Mouse (Mus musculus) hindbrain, embryonic 11.5 days (tissue): ENCODE measurements around the gene Il6ra. TPM values are rescaled to one million over a fixed set of nuclear protein-coding genes. Genes with fewer than 3 reads are reported as not detected.

ENCODE experiments used
- ATAC-seq: fragments of 200-750 bp; cut with Nextera tagmentation; 2 replicates; pipeline ENCODE4 v1.8.0; 2017; ENCODE audit warnings: mild to moderate bottlenecking, moderate TSS enrichment, moderate library complexity; ENCODE audit not compliant: low FRiP score
- DNase-seq: peaks from one replicate; pipeline ENCODE4 v3.0.0-alpha.2; 2015; ENCODE audit warnings: low spot score
- H3K27ac ChIP-seq: fragments of 300-500 bp; sonication (generic); 2 replicates; pipeline ENCODE4 v1.5.1; 2014; ENCODE audit warnings: mild to moderate bottlenecking, low read depth, low read length
- H3K27me3 ChIP-seq: fragments of 300-500 bp; sonication (generic); 2 replicates; pipeline ENCODE4 v1.6.1; 2014; ENCODE audit warnings: mild to moderate bottlenecking, low read length, moderate library complexity, mixed read lengths; ENCODE audit not compliant: control insufficient read depth, insufficient read depth
- H3K36me3 ChIP-seq: fragments of 300-500 bp; sonication (generic); 2 replicates; pipeline ENCODE4 v1.6.1; 2014; ENCODE audit warnings: mild to moderate bottlenecking, low read length, moderate library complexity, mixed read lengths; ENCODE audit not compliant: control insufficient read depth, insufficient read depth
- H3K4me1 ChIP-seq: fragments of 300-500 bp; sonication (generic); replicated peaks from 2 replicates; pipeline ENCODE4 v1.6.1; 2014; ENCODE audit warnings: low read length, mixed read lengths; ENCODE audit not compliant: control insufficient read depth, insufficient read depth
- H3K4me2 ChIP-seq: fragments of 300-500 bp; sonication (generic); replicated peaks from 2 replicates; pipeline ENCODE4 v1.6.1; 2014; ENCODE audit warnings: mild to moderate bottlenecking, low read depth, low read length
- H3K4me3 ChIP-seq: fragments of 300-500 bp; sonication (generic); 2 replicates; pipeline ENCODE4 v1.5.1; 2014; ENCODE audit warnings: low read depth, low read length
- H3K9ac ChIP-seq: fragments of 300-500 bp; sonication (generic); 2 replicates; pipeline ENCODE4 v1.6.1; 2014; ENCODE audit warnings: low read depth, low read length
- H3K9me3 ChIP-seq: fragments of 300-500 bp; sonication (generic); 2 replicates; pipeline ENCODE4 v1.6.1; 2016; ENCODE audit warnings: low read length; ENCODE audit not compliant: control insufficient read depth
- WGBS: fragments of 180-500 bp; shearing (Covaris S2); extraction: QIAGEN DNeasy Blood & Tissue Kit; methylation state at CpG from one replicate; pipeline ENCODE4 v1.1.7; 2014; 5-methylcytosine and 5-hydroxymethylcytosine counted together
- polyA plus RNA-seq: library from polyadenylated mRNA; unstranded; fragments of >200 nt; fragmentation: Nextera tagmentation; extraction: Ambion mirVana; gene quantifications from 2 replicates; pipeline ENCODE4 v1.2.1, GENCODE M21; 2014

The Il6ra gene
- polyA plus RNA-seq, 1 experiment from 2014 or later, result 0.22 TPM

- Histone ChIP-seq H3K27ac (no peak overlapping the region), H3K4me2 (no peak overlapping the region), H3K4me1 (no peaks in the 10 kb centered on the region), H3K9me3 (no peaks in the 10 kb centered on the region), H3K27me3 (no peaks in the 10 kb centered on the region), H3K4me3 (no peak overlapping the region), H3K9ac (no peak overlapping the region), H3K36me3 (no peaks in the 10 kb centered on the region)
- DNase-seq, result no peak
- ATAC-seq, result no peak
- WGBS, result 89% methylated on average over 9 of the region's 9 CpGs
Measured at GRCm38 (mm10) chr3:89875021-89875420, 38.0 kb downstream of the Il6ra start.

GRCm38 (mm10) chr3:89874076-89874475 is 38.9 kb downstream of the Il6ra start:
- H3K4me3 ChIP-seq, result no peak overlapping the region
- H3K4me2 ChIP-seq, result no peak overlapping the region
- ATAC-seq, result no peak
- H3K27ac ChIP-seq, result no peak overlapping the region
- H3K9me3 ChIP-seq, result no peaks in the 10 kb centered on the region
- no peak for DNase-seq
- H3K4me1 ChIP-seq, result no peaks in the 10 kb centered on the region
- no peaks in the 10 kb centered on the region for H3K36me3 ChIP-seq
- WGBS, result 91% methylated on average over 5 of the region's 5 CpGs
- H3K27me3 ChIP-seq, result no peaks in the 10 kb centered on the region
- no peak overlapping the region for H3K9ac ChIP-seq

GRCm38 (mm10) chr3:89872684-89873083 is 40.3 kb downstream of the Il6ra start:
- H3K9ac ChIP-seq, result no peak overlapping the region
- H3K4me3 ChIP-seq, result no peak overlapping the region
- no peaks in the 10 kb centered on the region for H3K36me3 ChIP-seq
- H3K27me3 ChIP-seq, result no peaks in the 10 kb centered on the region
- H3K4me1 ChIP-seq, result no peaks in the 10 kb centered on the region
- ATAC-seq (no peak), DNase-seq (no peak)
- 95% methylated on average over 6 of the region's 6 CpGs for WGBS
- no peaks in the 10 kb centered on the region for H3K9me3 ChIP-seq
- H3K27ac ChIP-seq, result no peak overlapping the region
- H3K4me2 ChIP-seq, result no peak overlapping the region

- no peak overlapping the region for H3K4me2 ChIP-seq
- no peak overlapping the region for H3K9ac ChIP-seq
- ATAC-seq (no peak), DNase-seq (no peak)
- no peaks in the 10 kb centered on the region for H3K27me3 ChIP-seq
- H3K36me3 ChIP-seq, result no peaks in the 10 kb centered on the region
- H3K4me3 ChIP-seq, result no peak overlapping the region
- 91% methylated on average over 7 of the region's 7 CpGs for WGBS
- no peak overlapping the region for H3K27ac ChIP-seq
- no peaks in the 10 kb centered on the region for H3K4me1 ChIP-seq
- no peaks in the 10 kb centered on the region for H3K9me3 ChIP-seq
Measured at GRCm38 (mm10) chr3:89872209-89872608, 40.8 kb downstream of the Il6ra start.

- Histone ChIP-seq H3K4me1 (no peaks in the 10 kb centered on the region), H3K9me3 (no peaks in the 10 kb centered on the region), H3K4me2 (no peak overlapping the region), H3K4me3 (no peak overlapping the region), H3K36me3 (no peaks in the 10 kb centered on the region), H3K9ac (no peak overlapping the region), H3K27me3 (no peaks in the 10 kb centered on the region), H3K27ac (no peak overlapping the region)
- ATAC-seq (no peak), DNase-seq (no peak)
- WGBS, result 74% methylated on average over 8 of the region's 8 CpGs
Measured at GRCm38 (mm10) chr3:89871339-89871914, 41.6 kb downstream of the Il6ra start.

GRCm38 (mm10) chr3:89870472-89871271 is 42.3 kb downstream of the Il6ra start:
- ATAC-seq (no peak), DNase-seq (no peak)
- Histone ChIP-seq H3K4me1 (no peaks in the 10 kb centered on the region), H3K4me2 (no peak overlapping the region), H3K9me3 (no peaks in the 10 kb centered on the region), H3K9ac (no peak overlapping the region), H3K36me3 (no peaks in the 10 kb centered on the region), H3K27ac (no peak overlapping the region), H3K4me3 (no peak overlapping the region), H3K27me3 (no peaks in the 10 kb centered on the region)
- WGBS, result 72% methylated on average over 21 of the region's 22 CpGs

GRCm38 (mm10) chr3:89869556-89869955 is 43.4 kb downstream of the Il6ra start:
- ATAC-seq, result no peak
- H3K27ac ChIP-seq, result no peak overlapping the region
- H3K4me2 ChIP-seq, result no peak overlapping the region
- H3K4me3 ChIP-seq, result no peak overlapping the region
- no peaks in the 10 kb centered on the region for H3K36me3 ChIP-seq
- H3K4me1 ChIP-seq, result no peaks in the 10 kb centered on the region
- H3K9me3 ChIP-seq, result no peaks in the 10 kb centered on the region
- WGBS, result 62% methylated on average over 9 of the region's 9 CpGs
- DNase-seq, result no peak
- H3K9ac ChIP-seq, result no peak overlapping the region
- no peaks in the 10 kb centered on the region for H3K27me3 ChIP-seq

GRCm38 (mm10) chr3:89868956-89869355 is 44.0 kb downstream of the Il6ra start:
- Histone ChIP-seq H3K36me3 (no peaks in the 10 kb centered on the region), H3K9me3 (no peaks in the 10 kb centered on the region), H3K9ac (no peak overlapping the region), H3K27me3 (no peaks in the 10 kb centered on the region), H3K4me1 (no peaks in the 10 kb centered on the region), H3K4me2 (no peak overlapping the region), H3K27ac (no peak overlapping the region), H3K4me3 (no peak overlapping the region)
- DNase-seq (no peak), ATAC-seq (no peak)
- 68% methylated on average over 9 of the region's 9 CpGs for WGBS

GRCm38 (mm10) chr3:89868357-89868756 is 44.6 kb downstream of the Il6ra start:
- Histone ChIP-seq H3K4me1 (no peaks in the 10 kb centered on the region), H3K27me3 (no peaks in the 10 kb centered on the region), H3K36me3 (no peaks in the 10 kb centered on the region), H3K9ac (no peak overlapping the region), H3K27ac (no peak overlapping the region), H3K4me2 (no peak overlapping the region), H3K9me3 (no peaks in the 10 kb centered on the region), H3K4me3 (no peak overlapping the region)
- 39% methylated on average over 7 of the region's 7 CpGs for WGBS
- ATAC-seq (no peak), DNase-seq (no peak)
